Mouse (Mus musculus) heart, adult 8-10 months (tissue): Measurements from ENCODE around the gene Tjp3. TPM values are rescaled to one million over a fixed set of nuclear protein-coding genes. Genes with fewer than 3 reads are reported as not detected.

Source experiments
- DNase-seq: peaks from one replicate; pipeline ENCODE4 v3.0.0; 2022; ENCODE audit warnings: low spot score
- total RNA-seq, 4 experiments: library from RNA; stranded (reverse); gene quantifications; 2 replicates each; pipeline ENCODE4 v1.2.4; 2022

The Tjp3 gene
- total RNA-seq, 4 experiments from 2014 or later = 0.22 TPM; not detected in 3

GRCm38 (mm10) chr10:81319741-81320549 is 28.6 kb upstream of the Tjp3 start:
- DNase-seq = no peak

GRCm38 (mm10) chr10:81319330-81319699 is 27.9 kb upstream of the Tjp3 start:
- DNase-seq = no peak

- DNase-seq = no peak
Measured at GRCm38 (mm10) chr10:81318589-81319329, 27.4 kb upstream of the Tjp3 start.

- no peak for DNase-seq
Measured at GRCm38 (mm10) chr10:81317273-81317672, 25.9 kb upstream of the Tjp3 start.

- no peak for DNase-seq
Measured at GRCm38 (mm10) chr10:81316338-81317060, 25.1 kb upstream of the Tjp3 start.

GRCm38 (mm10) chr10:81315587-81315986 is 24.2 kb upstream of the Tjp3 start:
- no peak for DNase-seq

- DNase-seq = no peak
Measured at GRCm38 (mm10) chr10:81314201-81314600, 22.8 kb upstream of the Tjp3 start.

DNA sequence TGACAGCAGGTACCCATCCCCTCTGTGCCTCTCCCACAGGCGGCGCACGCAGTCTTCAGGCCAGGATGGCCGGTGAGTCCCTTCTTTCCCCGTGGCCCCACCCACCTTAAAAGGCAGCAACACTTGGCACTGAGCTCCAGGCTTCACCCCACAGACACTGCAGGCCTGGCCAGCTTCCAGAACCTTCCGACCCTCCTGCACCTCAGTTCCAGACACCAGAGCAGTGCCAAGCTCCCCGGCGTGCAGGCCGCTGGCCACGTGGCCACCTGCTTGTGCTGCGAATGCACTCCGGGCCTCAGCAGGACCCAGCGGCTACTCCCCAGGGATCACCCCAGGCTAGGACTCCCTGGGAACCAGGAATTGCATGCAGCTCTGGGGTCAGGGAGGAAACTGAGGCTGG is 22.2 kb upstream of the Tjp3 start:
- DNase-seq = no peak

- no peak for DNase-seq
Measured at GRCm38 (mm10) chr10:81309571-81309970, 18.2 kb upstream of the Tjp3 start.

DNA sequence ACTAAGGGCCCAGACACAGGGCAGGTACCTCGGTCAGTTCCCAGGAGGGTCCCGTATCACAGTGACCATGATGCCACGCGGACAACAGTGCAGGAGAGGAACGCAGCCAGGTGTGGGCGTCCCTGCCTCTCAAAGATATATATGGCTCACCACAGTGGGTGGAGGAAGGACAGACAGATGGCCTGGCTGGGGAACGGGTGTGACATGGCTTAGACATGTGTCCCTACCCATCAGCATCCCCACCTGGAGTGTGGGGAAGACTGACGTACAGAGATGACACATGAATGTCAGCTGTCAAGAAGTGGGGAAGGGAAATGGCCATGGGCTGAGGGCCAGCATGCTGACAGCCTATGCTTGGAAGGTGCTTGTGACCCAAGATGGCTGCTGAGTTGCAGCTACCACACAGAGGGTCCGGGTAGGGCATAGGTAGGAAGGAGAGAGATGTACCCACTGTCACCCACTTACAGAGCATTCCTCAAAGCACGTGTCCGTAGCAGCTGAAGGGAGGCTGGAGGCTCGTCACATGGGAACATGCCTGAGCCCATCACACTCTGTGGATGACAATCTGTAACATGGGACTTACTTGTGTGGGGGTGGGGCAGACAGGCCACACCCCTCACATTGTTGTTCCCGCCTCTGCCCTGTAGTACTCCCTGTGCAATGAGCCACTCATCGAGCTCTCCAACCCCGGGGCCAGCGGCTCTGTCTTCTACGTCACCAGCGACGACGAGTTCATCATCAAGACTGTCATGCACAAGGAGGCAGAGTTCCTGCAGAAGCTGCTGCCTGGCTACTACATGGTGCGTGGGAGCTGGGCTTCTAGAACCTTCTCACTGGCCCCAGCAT is 15.7 kb upstream of the Tjp3 start:
- no peak for DNase-seq

GRCm38 (mm10) chr10:81306173-81306668 is 14.8 kb upstream of the Tjp3 start:
- no peak for DNase-seq

GRCm38 (mm10) chr10:81305663-81306062 is 14.3 kb upstream of the Tjp3 start:
- no peak for DNase-seq

- no peak for DNase-seq
Measured at GRCm38 (mm10) chr10:81304597-81305238, 13.3 kb upstream of the Tjp3 start.

DNA sequence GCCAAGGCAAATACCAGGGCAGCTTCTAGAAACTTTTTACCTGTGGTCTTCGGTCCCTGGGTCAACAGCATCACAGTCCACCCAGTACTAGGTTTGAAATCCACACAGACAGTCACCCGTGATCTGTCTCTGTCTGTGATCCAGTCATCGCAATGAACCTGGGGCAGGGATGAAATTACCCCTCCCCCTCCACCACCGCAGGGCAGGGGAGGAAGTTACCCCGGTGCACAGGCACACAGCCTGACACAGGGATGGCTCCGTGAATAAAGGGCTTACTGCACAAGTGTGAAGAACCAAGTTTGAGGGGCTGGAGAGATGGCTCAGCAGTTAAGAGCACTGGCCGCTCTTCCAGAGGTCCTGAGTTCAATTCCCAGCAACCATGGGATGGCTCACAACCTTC is 12.4 kb upstream of the Tjp3 start:
- no peak for DNase-seq

DNA sequence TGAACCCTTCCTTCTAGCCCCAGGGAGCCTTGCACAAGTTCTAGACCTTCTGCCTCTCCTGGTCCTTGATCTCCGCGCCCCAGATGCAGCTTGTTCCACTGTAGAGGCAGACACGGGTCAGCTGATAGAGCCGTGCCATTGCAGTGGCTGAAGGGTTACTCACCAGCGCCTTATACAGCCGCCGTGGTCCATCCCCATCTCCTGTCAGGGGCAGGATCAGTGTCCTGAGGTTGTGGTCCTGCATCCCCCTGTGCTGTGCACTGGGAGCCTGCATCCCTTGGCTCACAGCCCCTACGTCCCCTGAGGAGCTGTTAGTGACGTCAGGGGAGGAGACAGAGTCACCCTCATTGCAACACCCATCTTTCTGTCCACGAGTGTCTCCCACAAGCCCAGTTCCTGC is 11.9 kb upstream of the Tjp3 start:
- DNase-seq = no peak

GRCm38 (mm10) chr10:81302781-81303218 is 11.4 kb upstream of the Tjp3 start:
- DNase-seq = no peak

DNA sequence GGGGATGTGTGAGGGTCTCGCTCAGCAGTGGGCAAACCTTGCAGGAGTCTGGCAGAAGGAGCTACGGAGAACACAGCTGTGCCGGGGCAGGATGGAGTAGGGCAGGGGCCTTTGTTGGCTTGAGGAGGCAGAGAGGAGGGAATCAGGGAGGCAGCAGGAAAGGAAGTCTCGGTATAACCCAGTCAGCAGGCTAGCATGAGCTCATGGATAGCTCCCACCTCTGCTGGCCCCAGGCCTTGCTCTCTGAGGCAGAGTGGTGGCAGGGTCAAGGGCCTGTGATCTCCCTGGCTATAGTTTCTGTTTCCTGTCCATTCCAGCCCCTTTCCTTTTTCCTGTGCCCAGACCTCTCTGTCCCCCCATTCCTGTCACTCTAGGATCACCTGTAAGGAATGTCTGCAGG is 10.9 kb upstream of the Tjp3 start:
- DNase-seq = no peak

DNA sequence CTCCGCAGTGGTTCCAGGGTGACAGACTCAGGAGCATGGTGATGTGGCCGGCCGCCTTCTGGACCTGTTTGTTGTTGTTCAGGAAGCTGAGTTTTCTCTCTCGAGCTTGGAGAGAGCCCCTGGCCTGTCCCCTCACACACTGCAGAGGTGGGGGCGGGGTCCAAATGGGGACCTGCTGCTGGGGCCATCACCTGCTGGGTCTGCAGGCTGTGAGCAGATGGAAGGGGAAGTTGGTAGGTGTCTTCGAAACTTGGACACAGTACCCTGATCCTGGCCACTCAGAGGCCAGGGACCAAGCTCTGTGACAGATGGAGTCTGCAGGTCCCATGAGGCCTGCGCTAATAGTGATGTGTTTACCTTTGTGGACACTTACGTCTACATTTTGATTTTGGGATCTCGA is 9.9 kb upstream of the Tjp3 start:
- no peak for DNase-seq

- DNase-seq = no peak
Measured at GRCm38 (mm10) chr10:81300352-81300907, 9.0 kb upstream of the Tjp3 start.

DNA sequence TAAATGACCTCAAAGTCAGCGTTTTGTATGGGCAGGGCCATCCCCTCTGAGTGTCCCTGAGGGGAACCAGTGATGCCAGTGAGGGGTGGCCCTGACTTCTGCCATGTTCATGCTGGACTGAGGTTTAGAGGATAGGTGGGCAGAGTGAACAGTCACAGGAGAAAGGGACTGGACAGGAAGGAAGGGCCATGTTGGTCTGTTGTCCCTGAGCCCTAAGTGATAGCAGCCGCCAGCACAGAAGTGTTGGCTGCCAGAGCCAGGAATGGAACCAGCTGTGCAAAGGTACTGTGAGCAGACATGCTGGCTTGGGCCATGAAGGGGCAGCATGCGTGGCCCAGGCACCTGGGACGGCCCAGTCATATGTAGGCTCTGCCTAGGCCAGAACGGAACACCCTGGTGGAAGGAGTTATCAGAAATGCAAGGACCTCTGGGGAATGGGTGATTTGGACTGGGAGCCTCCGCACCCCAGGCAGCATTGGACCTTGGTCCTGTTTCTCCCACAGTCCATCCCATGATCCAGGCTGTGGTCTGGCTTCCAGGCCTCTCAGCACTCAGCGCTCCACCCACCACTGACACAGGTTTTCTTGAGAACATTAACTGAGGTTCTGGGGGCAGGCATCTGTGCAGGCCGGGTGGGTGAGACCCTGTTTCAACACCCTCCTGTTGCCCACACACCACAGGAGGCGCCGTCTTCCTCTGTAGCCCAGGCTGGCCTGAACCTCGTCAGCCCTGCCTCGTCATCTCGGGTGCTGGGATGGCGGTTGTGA is 8.4 kb upstream of the Tjp3 start:
- DNase-seq = no peak
